Mouse (Mus musculus): ENCODE results near the gene Olfr102. TPM values are rescaled to one million over a fixed set of nuclear protein-coding genes. Genes with fewer than 3 reads are reported as not detected.

Gene Olfr102
- not detected in 2 replicates for polyA plus RNA-seq (2014; fragmentation: Nextera tagmentation; extraction: Ambion mirVana)

GRCm38 (mm10) chr17:37316954-37317353, at the start of gene Olfr102:
Olfr102 (minus strand) TSS chr17:37317054.
- Histone ChIP-seq H3K4me3 (ENCODE audit: low read depth, low read length) (no peak within 1 kb of the TSS), H3K4me2 (ENCODE audit: low read depth, low read length) (no peak within 1 kb of the TSS), H3K36me3 (ENCODE audit: control insufficient read depth, insufficient read depth, low read length) (no peaks in the 10 kb centered on the region), H3K9me3 (ENCODE audit: control insufficient read depth, low read length) (no peaks in the 10 kb centered on the region), H3K27ac (replicated peaks; ENCODE audit: low read depth, low read length) (no peak within 1 kb of the TSS), H3K27me3 (replicated peaks; ENCODE audit: control insufficient read depth, insufficient read depth, low read length) (no peaks in the 10 kb centered on the region), H3K9ac (ENCODE audit: low read depth, low read length) (no peak within 1 kb of the TSS), H3K4me1 (ENCODE audit: control insufficient read depth, insufficient read depth, low read length) (no peaks in the 10 kb centered on the region)
- ATAC-seq (ENCODE audit: low read depth) (no peak), DNase-seq (ENCODE audit: low spot score) (no peak)

GRCm38 (mm10) chr17:37359282-37359681, 42.4 kb upstream of the Olfr102 start, which contains the start of gene Olfr104-ps:
Olfr104-ps (plus strand) TSS chr17:37359582.
- H3K36me3 ChIP-seq (ENCODE audit: control insufficient read depth, insufficient read depth, low read length), result no peaks in the 10 kb centered on the region

GRCm38 (mm10) chr17:37339598-37339997, 22.7 kb upstream of the Olfr102 start, which contains the start of gene Olfr103:
Olfr103 (minus strand) TSS chr17:37339698.
- no peak for ATAC-seq (ENCODE audit: low read depth)

More at GRCm38 (mm10) chr17:37359282-37359681, 42.4 kb upstream of the Olfr102 start, which contains the start of gene Olfr104-ps:
- 0 out of 2 replicates have a peak, but pooled peaks cover 6% of the 10 kb centered on the region for H3K9me3 ChIP-seq (ENCODE audit: control insufficient read depth, low read length)
- H3K9ac ChIP-seq (ENCODE audit: low read depth, low read length), result no peak within 1 kb of the TSS
- H3K4me3 ChIP-seq (ENCODE audit: low read depth, low read length), result no peak within 1 kb of the TSS
- no peak within 1 kb of the TSS for H3K4me2 ChIP-seq (ENCODE audit: low read depth, low read length)
- DNase-seq (ENCODE audit: low spot score), result no peak
- H3K4me1 ChIP-seq (ENCODE audit: control insufficient read depth, insufficient read depth, low read length), result no peaks in the 10 kb centered on the region
- H3K27me3 ChIP-seq (replicated peaks; ENCODE audit: control insufficient read depth, insufficient read depth, low read length), result no peaks in the 10 kb centered on the region
- no peak within 1 kb of the TSS for H3K27ac ChIP-seq (replicated peaks; ENCODE audit: low read depth, low read length)
- no peak for ATAC-seq (ENCODE audit: low read depth)

GRCm38 (mm10) chr17:37310146-37310699, 6.6 kb downstream of the Olfr102 start:
- Histone ChIP-seq H3K4me1 (ENCODE audit: control insufficient read depth, insufficient read depth, low read length) (no peaks in the 10 kb centered on the region), H3K4me2 (ENCODE audit: low read depth, low read length) (no peak overlapping the region), H3K27ac (replicated peaks; ENCODE audit: low read depth, low read length) (no peak overlapping the region), H3K4me3 (ENCODE audit: low read depth, low read length) (no peak overlapping the region), H3K36me3 (ENCODE audit: control insufficient read depth, insufficient read depth, low read length) (no peaks in the 10 kb centered on the region), H3K9me3 (ENCODE audit: control insufficient read depth, low read length) (no peaks in the 10 kb centered on the region), H3K27me3 (replicated peaks; ENCODE audit: control insufficient read depth, insufficient read depth, low read length) (no peaks in the 10 kb centered on the region), H3K9ac (ENCODE audit: low read depth, low read length) (no peak overlapping the region)
- WGBS, result 41% methylated on average over 2 of the region's 2 CpGs
- no peak for ATAC-seq (ENCODE audit: low read depth)
- no peak for DNase-seq (ENCODE audit: low spot score)

More at GRCm38 (mm10) chr17:37339598-37339997, 22.7 kb upstream of the Olfr102 start, which contains the start of gene Olfr103:
- WGBS, result 80% methylated on average over 2 of the region's 2 CpGs
- Histone ChIP-seq H3K9me3 (ENCODE audit: control insufficient read depth, low read length) (no peaks in the 10 kb centered on the region), H3K4me3 (ENCODE audit: low read depth, low read length) (no peak within 1 kb of the TSS), H3K27ac (replicated peaks; ENCODE audit: low read depth, low read length) (no peak within 1 kb of the TSS), H3K4me1 (ENCODE audit: control insufficient read depth, insufficient read depth, low read length) (no peaks in the 10 kb centered on the region), H3K9ac (ENCODE audit: low read depth, low read length) (no peak within 1 kb of the TSS), H3K36me3 (ENCODE audit: control insufficient read depth, insufficient read depth, low read length) (no peaks in the 10 kb centered on the region), H3K27me3 (replicated peaks; ENCODE audit: control insufficient read depth, insufficient read depth, low read length) (no peaks in the 10 kb centered on the region), H3K4me2 (ENCODE audit: low read depth, low read length) (no peak within 1 kb of the TSS)
- no peak for DNase-seq (ENCODE audit: low spot score)

- H3K9me3 ChIP-seq (ENCODE audit: control insufficient read depth, low read length), result no peaks in the 10 kb centered on the region
- DNase-seq (ENCODE audit: low spot score) (no peak), ATAC-seq (ENCODE audit: low read depth) (no peak)
- no peak overlapping the region for H3K4me2 ChIP-seq (ENCODE audit: low read depth, low read length)
- no peak overlapping the region for H3K27ac ChIP-seq (replicated peaks; ENCODE audit: low read depth, low read length)
- no peaks in the 10 kb centered on the region for H3K4me1 ChIP-seq (ENCODE audit: control insufficient read depth, insufficient read depth, low read length)
- H3K27me3 ChIP-seq (replicated peaks; ENCODE audit: control insufficient read depth, insufficient read depth, low read length), result no peaks in the 10 kb centered on the region
- WGBS, result 39% methylated on average over 4 of the region's 4 CpGs
- no peak overlapping the region for H3K9ac ChIP-seq (ENCODE audit: low read depth, low read length)
- no peak overlapping the region for H3K4me3 ChIP-seq (ENCODE audit: low read depth, low read length)
- H3K36me3 ChIP-seq (ENCODE audit: control insufficient read depth, insufficient read depth, low read length), result no peaks in the 10 kb centered on the region
Measured at GRCm38 (mm10) chr17:37308483-37308882, 8.4 kb downstream of the Olfr102 start.

- Histone ChIP-seq H3K4me2 (ENCODE audit: low read depth, low read length) (no peak within 1 kb of the TSS), H3K4me1 (ENCODE audit: control insufficient read depth, insufficient read depth, low read length) (no peaks in the 10 kb centered on the region), H3K9me3 (ENCODE audit: control insufficient read depth, low read length) (no peaks in the 10 kb centered on the region), H3K27ac (replicated peaks; ENCODE audit: low read depth, low read length) (no peak within 1 kb of the TSS), H3K9ac (ENCODE audit: low read depth, low read length) (no peak within 1 kb of the TSS), H3K36me3 (ENCODE audit: control insufficient read depth, insufficient read depth, low read length) (no peaks in the 10 kb centered on the region), H3K4me3 (ENCODE audit: low read depth, low read length) (no peak within 1 kb of the TSS), H3K27me3 (replicated peaks; ENCODE audit: control insufficient read depth, insufficient read depth, low read length) (no peaks in the 10 kb centered on the region)
- 81% methylated on average over 4 of the region's 4 CpGs for WGBS
- no peak for ATAC-seq (ENCODE audit: low read depth)
- no peak for DNase-seq (ENCODE audit: low spot score)
Measured at GRCm38 (mm10) chr17:37304213-37304612, 12.6 kb downstream of the Olfr102 start, which contains the start of gene Olfr101. Olfr101 (minus strand) TSS chr17:37304313.

- Histone ChIP-seq H3K4me1 (ENCODE audit: control insufficient read depth, insufficient read depth, low read length) (no peaks in the 10 kb centered on the region), H3K4me2 (ENCODE audit: low read depth, low read length) (no peak within 1 kb of the TSS), H3K9me3 (ENCODE audit: control insufficient read depth, low read length) (no peaks in the 10 kb centered on the region), H3K4me3 (ENCODE audit: low read depth, low read length) (no peak within 1 kb of the TSS), H3K27ac (replicated peaks; ENCODE audit: low read depth, low read length) (no peak within 1 kb of the TSS), H3K9ac (ENCODE audit: low read depth, low read length) (no peak within 1 kb of the TSS), H3K27me3 (replicated peaks; ENCODE audit: control insufficient read depth, insufficient read depth, low read length) (no peaks in the 10 kb centered on the region), H3K36me3 (ENCODE audit: control insufficient read depth, insufficient read depth, low read length) (no peaks in the 10 kb centered on the region)
- ATAC-seq (ENCODE audit: low read depth), result no peak
- 53% methylated on average over 1 of the region's 1 CpGs for WGBS
- no peak for DNase-seq (ENCODE audit: low spot score)
Measured at GRCm38 (mm10) chr17:37283360-37283759, 33.5 kb downstream of the Olfr102 start, which contains the start of gene Olfr99. Olfr99 (minus strand) TSS chr17:37283460.

GRCm38 (mm10) chr17:37280331-37280730, 36.5 kb downstream of the Olfr102 start:
- ATAC-seq (ENCODE audit: low read depth) (no peak), DNase-seq (ENCODE audit: low spot score) (no peak)
- H3K9me3 ChIP-seq (ENCODE audit: control insufficient read depth, low read length), result no peaks in the 10 kb centered on the region
- H3K4me2 ChIP-seq (ENCODE audit: low read depth, low read length), result no peak overlapping the region
- H3K27ac ChIP-seq (replicated peaks; ENCODE audit: low read depth, low read length), result no peak overlapping the region
- H3K9ac ChIP-seq (ENCODE audit: low read depth, low read length), result no peak overlapping the region
- H3K4me3 ChIP-seq (ENCODE audit: low read depth, low read length), result no peak overlapping the region
- WGBS, result 67% methylated on average over 1 of the region's 1 CpGs
- H3K36me3 ChIP-seq (ENCODE audit: control insufficient read depth, insufficient read depth, low read length), result no peaks in the 10 kb centered on the region
- H3K27me3 ChIP-seq (replicated peaks; ENCODE audit: control insufficient read depth, insufficient read depth, low read length), result no peaks in the 10 kb centered on the region
- H3K4me1 ChIP-seq (ENCODE audit: control insufficient read depth, insufficient read depth, low read length), result no peaks in the 10 kb centered on the region

- Histone ChIP-seq H3K4me3 (ENCODE audit: low read depth, low read length) (no peak overlapping the region), H3K27me3 (replicated peaks; ENCODE audit: control insufficient read depth, insufficient read depth, low read length) (no peaks in the 10 kb centered on the region), H3K9ac (ENCODE audit: low read depth, low read length) (no peak overlapping the region), H3K4me1 (ENCODE audit: control insufficient read depth, insufficient read depth, low read length) (no peaks in the 10 kb centered on the region), H3K9me3 (ENCODE audit: control insufficient read depth, low read length) (no peaks in the 10 kb centered on the region), H3K36me3 (ENCODE audit: control insufficient read depth, insufficient read depth, low read length) (no peaks in the 10 kb centered on the region), H3K4me2 (ENCODE audit: low read depth, low read length) (no peak overlapping the region), H3K27ac (replicated peaks; ENCODE audit: low read depth, low read length) (no peak overlapping the region)
- no peak for ATAC-seq (ENCODE audit: low read depth)
- no peak for DNase-seq (ENCODE audit: low spot score)
Measured at GRCm38 (mm10) chr17:37276573-37276972, 40.3 kb downstream of the Olfr102 start.
